Mouse (Mus musculus): Measurements from ENCODE around the gene Msrb1. TPM values are rescaled to one million over a fixed set of nuclear protein-coding genes. Genes with fewer than 3 reads are reported as not detected.

The Msrb1 gene
- polyA plus RNA-seq, 1 experiment from 2014 or later, result 27.2 TPM

DNA sequence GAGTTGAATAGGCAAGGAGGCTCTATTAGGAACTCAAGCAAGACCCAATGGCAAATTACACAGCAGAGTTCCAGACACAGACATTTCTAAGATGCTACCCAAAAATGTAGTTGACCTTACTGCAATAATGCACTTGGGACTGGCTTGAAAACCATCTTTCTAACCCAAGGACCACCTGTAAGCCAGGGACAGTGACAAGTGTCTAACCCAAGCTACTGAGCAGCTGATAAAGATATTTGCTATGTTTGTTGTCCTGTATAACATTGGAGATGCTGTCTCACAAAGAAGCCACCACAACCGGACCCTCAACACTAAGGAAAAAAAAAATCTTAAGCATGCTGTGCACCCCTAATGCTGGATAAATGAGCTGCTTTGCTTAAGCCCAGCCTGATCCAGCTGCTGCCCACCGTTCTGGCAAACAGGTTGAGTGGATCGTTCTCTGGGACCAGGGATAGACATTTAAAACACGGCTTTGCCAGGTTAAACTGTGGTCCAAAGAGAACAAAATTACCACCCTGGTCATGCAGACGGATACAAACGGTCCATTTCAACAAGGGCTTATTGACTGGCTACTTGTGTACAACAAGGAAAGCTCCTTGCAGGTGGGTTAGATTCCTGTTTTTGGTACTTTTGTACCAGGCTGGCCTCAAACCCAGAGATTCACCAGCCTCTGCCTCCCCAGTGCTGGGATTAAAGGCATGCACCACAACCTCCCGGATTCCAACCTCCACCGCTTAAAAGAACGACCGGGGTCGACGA, 13.1 kb upstream of the Msrb1 start:
- ATAC-seq (ENCODE audit: insufficient read depth, low FRiP score, low TSS enrichment) (no peak), DNase-seq (ENCODE audit: low spot score) (no peak)
- 5% methylated on average over 12 of the region's 12 CpGs for WGBS

GRCm38 (mm10) chr17:24723881-24724180, 12.6 kb upstream of the Msrb1 start:
- peak overlapping the region; percentile 81 for H3K9ac ChIP-seq (ENCODE audit: low read length)
- peak overlapping the region; percentile 44; the same call in 1 of the 2 replicates for H3K27ac ChIP-seq (ENCODE audit: low read depth, low read length)
- H3K36me3 ChIP-seq (ENCODE audit: control insufficient read depth, insufficient read depth, low read length), result peaks cover 6% of the 10 kb centered on the region; the same call in 1 of the 2 replicates
- peaks cover 10% of the 10 kb centered on the region for H3K4me1 ChIP-seq (ENCODE audit: control insufficient read depth, insufficient read depth, low read length)
- no peaks in the 10 kb centered on the region for H3K27me3 ChIP-seq (ENCODE audit: control insufficient read depth, insufficient read depth, low read length)
- H3K9me3 ChIP-seq (ENCODE audit: control insufficient read depth, low read length), result no peaks in the 10 kb centered on the region
- peak overlapping the region; percentile 81 for H3K4me3 ChIP-seq (ENCODE audit: low read depth, low read length)
- under 1% methylated on average over 15 of the region's 15 CpGs for WGBS
- H3K4me2 ChIP-seq (ENCODE audit: low read depth), result peak overlapping the region; percentile 86
- ATAC-seq (ENCODE audit: insufficient read depth, low FRiP score, low TSS enrichment) (peak; percentile 5; the same call in 1 of the 2 replicates), DNase-seq (ENCODE audit: low spot score) (no peak)

More for the DNA sequence above, 13.1 kb upstream of the Msrb1 start:
- H3K9ac ChIP-seq (ENCODE audit: low read length), result peak overlapping the region; percentile 81
- H3K36me3 ChIP-seq (ENCODE audit: control insufficient read depth, insufficient read depth, low read length), result peaks cover 6% of the 10 kb centered on the region; the same call in 1 of the 2 replicates
- H3K9me3 ChIP-seq (ENCODE audit: control insufficient read depth, low read length), result no peaks in the 10 kb centered on the region
- no peaks in the 10 kb centered on the region for H3K27me3 ChIP-seq (ENCODE audit: control insufficient read depth, insufficient read depth, low read length)
- peak overlapping the region; percentile 81 for H3K4me3 ChIP-seq (ENCODE audit: low read depth, low read length)
- peaks cover 10% of the 10 kb centered on the region for H3K4me1 ChIP-seq (ENCODE audit: control insufficient read depth, insufficient read depth, low read length)
- H3K4me2 ChIP-seq (ENCODE audit: low read depth), result peak overlapping the region; percentile 86
- peak overlapping the region; percentile 44; the same call in 1 of the 2 replicates for H3K27ac ChIP-seq (ENCODE audit: low read depth, low read length)

DNA sequence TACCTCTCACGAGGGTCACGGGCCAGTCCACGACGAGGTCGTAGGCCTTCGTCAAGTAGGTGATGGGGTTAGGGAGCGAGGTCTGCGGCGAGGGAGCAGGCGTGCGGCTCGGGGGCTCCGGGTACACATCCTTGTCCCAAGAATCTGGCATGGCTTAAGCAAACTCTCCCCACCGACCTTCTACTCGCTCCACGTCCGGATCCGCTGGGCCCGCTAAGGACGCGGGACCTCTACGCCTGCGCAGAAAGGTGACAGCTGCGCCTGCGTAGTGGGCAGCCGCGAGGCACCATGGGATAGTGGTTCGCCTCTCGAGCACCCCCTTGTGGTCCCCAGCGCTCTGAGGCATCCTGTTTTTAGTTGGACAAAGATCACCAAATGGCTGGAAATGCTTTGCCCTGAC, 12.3 kb upstream of the Msrb1 start, which contains the start of gene Ndufb10:
Gene Ndufb10 (minus strand): TSS at position 295 of the 400 bp plus-strand sequence.
- Histone ChIP-seq H3K4me1 (ENCODE audit: control insufficient read depth, insufficient read depth, low read length) (peaks cover 10% of the 10 kb centered on the region), H3K4me2 (ENCODE audit: low read depth) (peak within 1 kb of the TSS; percentile 86), H3K36me3 (ENCODE audit: control insufficient read depth, insufficient read depth, low read length) (peaks cover 6% of the 10 kb centered on the region; the same call in 1 of the 2 replicates), H3K27ac (ENCODE audit: low read depth, low read length) (peak within 1 kb of the TSS; percentile 54; the same call in 1 of the 2 replicates), H3K4me3 (ENCODE audit: low read depth, low read length) (peak within 1 kb of the TSS; percentile 81), H3K9ac (ENCODE audit: low read length) (peak within 1 kb of the TSS; percentile 81), H3K27me3 (ENCODE audit: control insufficient read depth, insufficient read depth, low read length) (no peaks in the 10 kb centered on the region), H3K9me3 (ENCODE audit: control insufficient read depth, low read length) (no peaks in the 10 kb centered on the region)
- 0% methylated on average over 30 of the region's 30 CpGs for WGBS
- DNase-seq (ENCODE audit: low spot score), result peak; percentile 97
- peak; percentile 59 for ATAC-seq (ENCODE audit: insufficient read depth, low FRiP score, low TSS enrichment)

- ATAC-seq (ENCODE audit: insufficient read depth, low FRiP score, low TSS enrichment) (no peak), DNase-seq (ENCODE audit: low spot score) (no peak)
- Histone ChIP-seq H3K9ac (ENCODE audit: low read length) (no peak overlapping the region), H3K4me1 (ENCODE audit: control insufficient read depth, insufficient read depth, low read length) (peaks cover 8% of the 10 kb centered on the region), H3K36me3 (ENCODE audit: control insufficient read depth, insufficient read depth, low read length) (peaks cover 6% of the 10 kb centered on the region; the same call in 1 of the 2 replicates), H3K9me3 (ENCODE audit: control insufficient read depth, low read length) (no peaks in the 10 kb centered on the region), H3K27me3 (ENCODE audit: control insufficient read depth, insufficient read depth, low read length) (no peaks in the 10 kb centered on the region), H3K4me2 (ENCODE audit: low read depth) (no peak overlapping the region), H3K27ac (ENCODE audit: low read depth, low read length) (no peak overlapping the region), H3K4me3 (ENCODE audit: low read depth, low read length) (no peak overlapping the region)
- WGBS, result 69% methylated on average over 3 of the region's 3 CpGs
These were observed 10.6 kb upstream of the Msrb1 start for GRCm38 (mm10) chr17:24725637-24726390.

- Histone ChIP-seq H3K4me2 (ENCODE audit: low read depth) (no peak within 1 kb of the TSS), H3K27me3 (ENCODE audit: control insufficient read depth, insufficient read depth, low read length) (no peaks in the 10 kb centered on the region), H3K9ac (ENCODE audit: low read length) (no peak within 1 kb of the TSS), H3K4me1 (ENCODE audit: control insufficient read depth, insufficient read depth, low read length) (no peaks in the 10 kb centered on the region), H3K4me3 (ENCODE audit: low read depth, low read length) (no peak within 1 kb of the TSS), H3K9me3 (ENCODE audit: control insufficient read depth, low read length) (no peaks in the 10 kb centered on the region), H3K36me3 (ENCODE audit: control insufficient read depth, insufficient read depth, low read length) (no peaks in the 10 kb centered on the region), H3K27ac (ENCODE audit: low read depth, low read length) (no peak within 1 kb of the TSS)
- DNase-seq (ENCODE audit: low spot score), result no peak
- 67% methylated on average over 2 of the region's 2 CpGs for WGBS
- no peak for ATAC-seq (ENCODE audit: insufficient read depth, low FRiP score, low TSS enrichment)
These were observed 8.8 kb upstream of the Msrb1 start, which contains the start of gene Rpl3l for GRCm38 (mm10) chr17:24727618-24728017. Gene Rpl3l (plus strand): TSS chr17:24727820.

DNA sequence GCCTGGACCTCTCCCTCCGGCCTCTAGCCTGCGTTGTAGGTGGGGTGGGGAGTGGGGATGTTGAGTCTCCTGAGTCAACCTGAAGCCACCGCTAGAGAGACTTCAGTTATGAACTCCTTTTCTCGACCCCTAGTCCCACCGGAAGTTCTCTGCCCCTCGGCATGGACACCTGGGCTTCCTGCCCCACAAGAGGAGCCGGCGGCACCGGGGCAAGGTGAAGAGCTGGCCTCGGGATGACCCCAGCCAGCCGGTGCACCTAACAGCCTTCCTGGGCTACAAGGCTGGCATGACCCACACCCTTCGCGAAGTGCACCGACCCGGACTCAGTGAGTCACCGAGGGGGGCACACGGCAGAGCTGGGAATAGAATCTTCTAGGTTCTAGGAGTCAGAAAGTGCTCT, 8.3 kb upstream of the Msrb1 start:
- ATAC-seq (ENCODE audit: insufficient read depth, low FRiP score, low TSS enrichment), result no peak
- H3K27me3 ChIP-seq (ENCODE audit: control insufficient read depth, insufficient read depth, low read length), result no peaks in the 10 kb centered on the region
- H3K9me3 ChIP-seq (ENCODE audit: control insufficient read depth, low read length), result no peaks in the 10 kb centered on the region
- H3K4me1 ChIP-seq (ENCODE audit: control insufficient read depth, insufficient read depth, low read length), result no peaks in the 10 kb centered on the region
- 73% methylated on average over 17 of the region's 17 CpGs for WGBS
- DNase-seq (ENCODE audit: low spot score), result no peak
- H3K36me3 ChIP-seq (ENCODE audit: control insufficient read depth, insufficient read depth, low read length), result no peaks in the 10 kb centered on the region
- H3K4me2 ChIP-seq (ENCODE audit: low read depth), result no peak overlapping the region
- H3K9ac ChIP-seq (ENCODE audit: low read length), result no peak overlapping the region
- no peak overlapping the region for H3K27ac ChIP-seq (ENCODE audit: low read depth, low read length)
- H3K4me3 ChIP-seq (ENCODE audit: low read depth, low read length), result no peak overlapping the region

GRCm38 (mm10) chr17:24729067-24729466, 7.4 kb upstream of the Msrb1 start:
- H3K27ac ChIP-seq (ENCODE audit: low read depth, low read length), result no peak overlapping the region
- H3K4me3 ChIP-seq (ENCODE audit: low read depth, low read length), result no peak overlapping the region
- no peaks in the 10 kb centered on the region for H3K4me1 ChIP-seq (ENCODE audit: control insufficient read depth, insufficient read depth, low read length)
- H3K9me3 ChIP-seq (ENCODE audit: control insufficient read depth, low read length), result no peaks in the 10 kb centered on the region
- H3K4me2 ChIP-seq (ENCODE audit: low read depth), result no peak overlapping the region
- WGBS, result 93% methylated on average over 6 of the region's 6 CpGs
- DNase-seq (ENCODE audit: low spot score), result no peak
- no peaks in the 10 kb centered on the region for H3K36me3 ChIP-seq (ENCODE audit: control insufficient read depth, insufficient read depth, low read length)
- no peak for ATAC-seq (ENCODE audit: insufficient read depth, low FRiP score, low TSS enrichment)
- H3K9ac ChIP-seq (ENCODE audit: low read length), result no peak overlapping the region
- no peaks in the 10 kb centered on the region for H3K27me3 ChIP-seq (ENCODE audit: control insufficient read depth, insufficient read depth, low read length)

DNA sequence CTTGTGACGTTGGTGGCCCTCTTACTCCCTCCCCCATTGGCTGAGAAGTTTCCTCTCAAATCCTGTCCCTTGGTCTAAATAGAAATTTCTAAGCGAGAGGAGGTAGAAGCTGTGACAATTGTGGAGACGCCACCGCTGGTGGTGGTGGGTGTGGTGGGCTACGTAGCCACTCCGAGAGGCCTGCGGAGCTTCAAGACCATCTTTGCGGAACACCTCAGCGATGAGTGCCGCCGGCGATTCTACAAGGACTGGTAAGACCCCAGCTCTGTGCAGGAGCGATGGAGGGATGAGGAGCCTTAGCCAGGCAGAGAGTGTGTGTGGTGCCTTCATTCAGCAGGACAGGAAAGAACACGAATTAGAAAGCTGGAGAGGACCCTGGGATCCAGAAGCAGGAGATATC, 5.7 kb upstream of the Msrb1 start:
- Histone ChIP-seq H3K27ac (ENCODE audit: low read depth, low read length) (no peak overlapping the region), H3K4me3 (ENCODE audit: low read depth, low read length) (no peak overlapping the region), H3K4me2 (ENCODE audit: low read depth) (no peak overlapping the region), H3K36me3 (ENCODE audit: control insufficient read depth, insufficient read depth, low read length) (no peaks in the 10 kb centered on the region), H3K9ac (ENCODE audit: low read length) (no peak overlapping the region), H3K4me1 (ENCODE audit: control insufficient read depth, insufficient read depth, low read length) (no peaks in the 10 kb centered on the region), H3K9me3 (ENCODE audit: control insufficient read depth, low read length) (no peaks in the 10 kb centered on the region), H3K27me3 (ENCODE audit: control insufficient read depth, insufficient read depth, low read length) (no peaks in the 10 kb centered on the region)
- WGBS, result 81% methylated on average over 14 of the region's 14 CpGs
- no peak for ATAC-seq (ENCODE audit: insufficient read depth, low FRiP score, low TSS enrichment)
- no peak for DNase-seq (ENCODE audit: low spot score)
